Mouse (Mus musculus): Measurements from ENCODE around the gene Tex30.

Tex30 gene

DNA sequence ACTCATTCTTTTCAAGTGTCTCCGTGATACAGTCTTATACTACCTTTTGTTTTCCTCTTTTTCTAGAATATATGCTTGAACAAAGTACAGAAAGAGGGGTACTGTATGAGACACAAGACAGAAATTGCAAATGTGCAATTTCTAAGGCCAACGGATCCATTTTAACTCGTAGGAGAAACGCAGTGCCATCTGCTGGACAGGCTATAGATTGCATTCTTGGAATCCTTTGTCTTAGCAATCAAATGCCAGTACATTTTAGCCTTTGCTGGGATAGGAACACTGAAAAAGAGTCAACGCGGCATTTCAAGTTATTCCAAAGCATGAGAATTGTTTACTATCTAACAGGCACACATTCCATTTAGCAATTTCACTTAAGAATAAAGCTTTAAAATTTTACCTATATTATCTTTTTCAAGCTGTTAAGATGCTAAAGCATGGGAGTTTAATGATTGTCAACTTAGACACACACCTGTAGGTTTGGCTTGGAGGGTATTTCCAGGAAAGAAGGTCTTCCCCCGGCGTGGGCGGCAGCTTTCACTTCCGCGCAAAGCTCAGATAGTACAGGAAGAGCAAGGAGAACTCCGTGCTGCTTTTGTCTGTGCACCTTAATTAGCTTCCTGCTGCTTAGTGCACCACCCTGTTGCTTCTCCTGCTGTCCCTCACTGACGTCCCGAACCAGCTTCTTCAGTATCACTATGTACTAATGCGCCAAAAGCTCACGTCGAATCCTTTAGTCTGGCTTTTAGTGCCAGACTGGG, 60.3 kb downstream of the Tex30 start:
- peak; percentile 83 for DNase-seq
